Mouse (Mus musculus): ENCODE measurements around the gene Bax. TPM values are rescaled to one million over a fixed set of nuclear protein-coding genes. Genes with fewer than 3 reads are reported as not detected.
"Not testable (repeated sequence)": the region's sequence is repeated elsewhere in the genome, so short reads cannot be mapped to it uniquely, and the experiment has no call there.

The Bax gene
- total RNA-seq, 1 experiment from 2014 or later: 18.0 TPM

DNA sequence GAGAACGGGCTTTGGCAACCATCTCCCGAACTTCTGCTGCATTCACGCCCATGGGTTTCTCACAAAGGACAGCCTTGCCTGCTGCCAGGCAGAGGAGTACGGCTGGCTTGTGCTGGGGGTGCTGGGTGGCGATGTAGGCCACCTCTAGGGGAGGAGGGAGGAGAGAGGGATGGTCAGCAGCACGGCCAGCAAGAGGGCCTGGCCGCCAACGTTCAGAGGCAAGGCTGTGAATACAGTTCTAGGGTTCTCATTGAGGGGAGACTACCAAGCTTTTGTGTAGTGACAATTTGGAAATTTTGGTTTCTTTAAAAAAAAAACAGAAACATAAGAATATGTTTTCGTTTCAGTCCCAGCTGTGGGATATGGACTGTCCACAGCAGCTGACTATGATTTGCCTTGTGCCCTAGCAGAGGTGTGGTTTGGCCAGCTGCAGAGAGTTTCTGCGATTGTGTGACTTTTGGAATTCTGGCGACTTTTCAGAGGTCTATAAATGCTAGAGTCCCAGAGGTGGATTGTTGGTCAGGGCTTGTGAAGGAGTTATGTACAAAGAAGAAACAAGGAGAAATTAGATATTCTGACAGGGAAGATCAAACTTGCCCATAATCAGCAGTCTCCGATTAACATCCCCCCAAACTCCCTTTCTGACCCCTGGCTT lies 20.2 kb upstream of the Bax start, which contains the start of gene Gm45808:
Gene Gm45808, minus strand, starts transcription at position 51 of the 655 bp plus-strand sequence.
- ATAC-seq (replicated peaks in 1 of 2; ENCODE audit: insufficient read depth in 1 of 2, low FRiP score in 2 of 2, low TSS enrichment in 1 of 2, low read depth in 1 of 2, poor library complexity in 2 of 2, severe bottlenecking in 2 of 2): no peak

DNA sequence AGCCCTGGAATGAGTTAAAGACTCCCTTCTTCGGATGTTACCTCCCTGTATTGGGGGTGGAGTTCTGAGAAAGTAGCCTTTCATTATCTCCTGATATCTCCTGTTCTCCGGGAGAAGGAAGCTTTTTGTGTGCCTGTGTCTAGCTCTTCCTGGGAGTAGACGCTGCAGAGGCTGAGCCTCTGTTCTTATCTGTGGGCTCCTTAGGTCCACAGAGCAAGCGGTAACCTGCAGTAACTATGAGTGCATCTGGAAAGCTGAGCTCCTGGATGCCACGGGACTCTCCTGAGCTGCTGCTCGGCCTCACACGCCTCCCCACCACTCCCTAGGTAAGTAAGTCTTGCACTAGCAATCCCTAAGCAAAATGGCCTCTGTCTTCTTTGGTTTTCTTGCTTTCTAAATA lies 19.5 kb upstream of the Bax start:
- ATAC-seq (replicated peaks in 1 of 2; ENCODE audit: insufficient read depth in 1 of 2, low FRiP score in 2 of 2, low TSS enrichment in 1 of 2, low read depth in 1 of 2, poor library complexity in 2 of 2, severe bottlenecking in 2 of 2): no peak

DNA sequence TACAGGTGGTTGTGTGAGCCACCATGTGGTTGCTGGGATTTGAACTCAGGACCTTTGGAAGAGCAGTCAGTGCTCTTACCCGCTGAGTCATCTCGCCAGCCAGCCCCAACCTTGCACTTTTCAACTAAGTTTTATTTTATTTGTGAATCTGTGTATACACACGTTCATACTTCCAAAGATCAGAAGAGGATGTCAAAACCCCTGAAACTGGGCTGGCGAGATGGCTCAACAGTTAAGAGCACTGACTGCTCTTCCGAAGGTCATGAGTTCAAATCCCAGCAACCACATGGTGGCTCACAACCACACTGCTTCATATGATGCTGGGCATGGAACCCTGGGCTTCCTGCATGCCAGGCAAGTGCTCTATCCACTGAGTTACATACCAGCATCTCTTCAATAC lies 18.3 kb upstream of the Bax start:
- ATAC-seq (replicated peaks in 1 of 2; ENCODE audit: insufficient read depth in 1 of 2, low FRiP score in 2 of 2, low TSS enrichment in 1 of 2, low read depth in 1 of 2, poor library complexity in 2 of 2, severe bottlenecking in 2 of 2): not testable (repeated sequence)

GRCm38 (mm10) chr7:45482166-45482565 lies 15.5 kb upstream of the Bax start:
- no peak for ATAC-seq (replicated peaks in 1 of 2; ENCODE audit: insufficient read depth in 1 of 2, low FRiP score in 2 of 2, low TSS enrichment in 1 of 2, low read depth in 1 of 2, poor library complexity in 2 of 2, severe bottlenecking in 2 of 2)

- peak; percentile 56 to 72; a peak in 2 of 4 replicates for ATAC-seq (replicated peaks in 1 of 2; ENCODE audit: insufficient read depth in 1 of 2, low FRiP score in 2 of 2, low TSS enrichment in 1 of 2, low read depth in 1 of 2, poor library complexity in 2 of 2, severe bottlenecking in 2 of 2)
These were observed 14.8 kb upstream of the Bax start, which contains the start of gene Tulp2 for GRCm38 (mm10) chr7:45481374-45481927. Gene Tulp2 (plus strand): TSS chr7:45481877.

DNA sequence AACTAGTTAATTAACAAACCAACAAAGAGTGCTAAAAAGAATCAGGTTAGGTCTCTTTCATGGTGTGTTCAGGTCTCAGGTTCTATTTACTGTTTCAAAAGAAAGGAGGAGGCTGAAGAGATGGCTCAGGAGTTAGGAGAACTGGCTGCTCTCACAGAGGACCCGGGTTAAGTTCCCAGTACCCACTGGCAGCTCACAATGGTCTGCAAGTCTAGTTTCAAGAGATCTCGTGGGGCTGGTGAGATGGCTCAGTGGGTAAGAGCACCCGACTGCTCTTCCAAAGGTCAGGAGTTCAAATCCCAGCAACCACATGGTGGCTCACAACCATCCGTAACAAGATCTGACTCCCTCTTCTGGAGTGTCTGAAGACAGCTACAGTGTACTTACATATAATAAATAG lies 13.6 kb upstream of the Bax start:
- ATAC-seq (replicated peaks in 1 of 2; ENCODE audit: insufficient read depth in 1 of 2, low FRiP score in 2 of 2, low TSS enrichment in 1 of 2, low read depth in 1 of 2, poor library complexity in 2 of 2, severe bottlenecking in 2 of 2): not testable (repeated sequence)

GRCm38 (mm10) chr7:45478774-45479173 lies 12.1 kb upstream of the Bax start:
- ATAC-seq (replicated peaks in 1 of 2; ENCODE audit: insufficient read depth in 1 of 2, low FRiP score in 2 of 2, low TSS enrichment in 1 of 2, low read depth in 1 of 2, poor library complexity in 2 of 2, severe bottlenecking in 2 of 2): no peak

DNA sequence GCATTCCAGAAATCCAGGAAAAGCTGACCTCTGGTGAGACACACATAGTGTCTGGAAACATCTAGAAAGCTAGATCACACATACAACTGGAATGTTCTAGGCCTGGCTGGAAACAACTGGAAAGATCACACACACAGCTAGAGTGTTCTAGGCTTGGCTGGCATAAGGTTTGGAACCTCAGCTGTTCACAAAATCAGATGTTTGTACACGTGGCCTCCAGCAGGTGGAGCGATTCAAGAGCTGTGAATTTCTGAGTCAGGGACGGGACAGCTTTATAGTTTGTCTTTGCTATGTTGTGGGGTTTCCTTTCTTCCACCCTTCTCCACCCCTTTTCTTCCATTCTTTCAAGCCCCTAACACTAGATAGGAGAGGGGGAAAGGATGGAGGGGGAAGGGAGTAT lies 10.3 kb upstream of the Bax start:
- ATAC-seq (replicated peaks in 1 of 2; ENCODE audit: insufficient read depth in 1 of 2, low FRiP score in 2 of 2, low TSS enrichment in 1 of 2, low read depth in 1 of 2, poor library complexity in 2 of 2, severe bottlenecking in 2 of 2): peak in 1 of 2 experiments; percentile 68; a peak in 1 of 4 replicates

DNA sequence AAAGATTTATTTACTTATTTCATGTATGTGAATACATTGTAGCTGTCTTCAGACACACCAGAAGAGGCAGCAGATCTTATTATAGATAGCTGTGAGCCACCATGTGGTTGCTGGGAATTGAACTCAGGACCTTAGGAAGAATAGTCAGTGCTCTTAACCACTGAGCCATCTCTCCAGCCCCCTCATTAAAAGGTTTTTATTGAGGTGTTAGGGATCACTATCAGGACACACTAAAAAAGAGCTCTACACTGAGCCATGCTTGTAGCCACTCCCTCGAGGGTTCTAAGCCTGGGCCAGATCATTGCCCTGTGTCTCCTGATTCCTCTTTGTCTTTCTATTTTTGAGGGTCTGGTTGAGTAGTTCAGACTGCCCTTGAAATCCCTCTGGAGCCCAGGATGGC lies 9.8 kb upstream of the Bax start:
- no peak for ATAC-seq (replicated peaks in 1 of 2; ENCODE audit: insufficient read depth in 1 of 2, low FRiP score in 2 of 2, low TSS enrichment in 1 of 2, low read depth in 1 of 2, poor library complexity in 2 of 2, severe bottlenecking in 2 of 2)

GRCm38 (mm10) chr7:45475291-45475969 lies 8.7 kb upstream of the Bax start:
- ATAC-seq (replicated peaks in 1 of 2; ENCODE audit: insufficient read depth in 1 of 2, low FRiP score in 2 of 2, low TSS enrichment in 1 of 2, low read depth in 1 of 2, poor library complexity in 2 of 2, severe bottlenecking in 2 of 2): no peak

DNA sequence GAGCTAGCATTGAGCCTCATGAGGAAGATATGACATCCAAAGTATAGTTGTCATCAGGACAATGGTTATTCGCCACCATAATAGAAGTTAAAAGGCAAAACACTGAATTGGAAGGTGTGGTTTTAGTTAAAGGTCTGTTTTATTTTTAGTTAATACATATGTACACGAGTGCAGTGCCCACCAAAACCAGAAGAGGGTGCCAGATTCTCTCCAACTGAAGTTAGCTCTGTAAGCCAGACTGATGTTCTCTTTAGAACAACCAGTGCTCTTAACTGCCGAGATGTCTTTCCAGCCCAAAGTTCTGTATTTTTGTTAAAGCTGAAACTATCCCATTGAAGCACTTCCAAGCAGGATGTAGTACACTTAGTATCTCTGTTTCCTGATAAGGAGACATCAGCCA lies 4.2 kb upstream of the Bax start:
- ATAC-seq (replicated peaks in 1 of 2; ENCODE audit: insufficient read depth in 1 of 2, low FRiP score in 2 of 2, low TSS enrichment in 1 of 2, low read depth in 1 of 2, poor library complexity in 2 of 2, severe bottlenecking in 2 of 2): peak; percentile 53 to 68; a peak in 3 of 4 replicates

- ATAC-seq (replicated peaks in 1 of 2; ENCODE audit: insufficient read depth in 1 of 2, low FRiP score in 2 of 2, low TSS enrichment in 1 of 2, low read depth in 1 of 2, poor library complexity in 2 of 2, severe bottlenecking in 2 of 2): 0 out of 4 replicates have a peak, but pooled peaks of 1 of the 2 experiments have one; percentile 3
These were observed 482 bp upstream of the Bax start for GRCm38 (mm10) chr7:45467090-45467670.

DNA sequence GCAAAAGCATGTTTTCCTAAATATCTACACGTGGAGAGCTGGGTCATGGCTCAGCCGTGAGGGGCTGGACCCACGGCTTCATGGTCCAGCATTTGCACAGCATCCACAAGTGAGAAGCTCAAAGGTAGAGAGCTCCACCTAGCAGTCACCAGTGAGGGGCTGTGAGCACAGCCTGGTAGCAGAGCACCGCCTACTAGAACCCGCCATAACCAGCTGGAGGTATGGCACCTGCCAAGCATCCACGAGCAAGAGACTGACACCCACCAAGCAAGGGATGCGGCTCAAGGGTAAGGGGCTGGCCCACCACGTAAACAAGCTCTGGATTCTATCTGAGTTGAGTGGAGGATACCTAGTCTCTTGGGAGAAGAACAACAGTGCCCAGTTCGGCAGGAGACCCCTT lies 1.1 kb downstream of the Bax start:
- ATAC-seq (replicated peaks in 1 of 2; ENCODE audit: insufficient read depth in 1 of 2, low FRiP score in 2 of 2, low TSS enrichment in 1 of 2, low read depth in 1 of 2, poor library complexity in 2 of 2, severe bottlenecking in 2 of 2): no peak

- ATAC-seq (replicated peaks in 1 of 2; ENCODE audit: insufficient read depth in 1 of 2, low FRiP score in 2 of 2, low TSS enrichment in 1 of 2, low read depth in 1 of 2, poor library complexity in 2 of 2, severe bottlenecking in 2 of 2): no peak
These were observed 1.6 kb downstream of the Bax start for GRCm38 (mm10) chr7:45465112-45465511.

- no peak for ATAC-seq (replicated peaks in 1 of 2; ENCODE audit: insufficient read depth in 1 of 2, low FRiP score in 2 of 2, low TSS enrichment in 1 of 2, low read depth in 1 of 2, poor library complexity in 2 of 2, severe bottlenecking in 2 of 2)
These were observed 2.5 kb downstream of the Bax start for GRCm38 (mm10) chr7:45463987-45464778.

DNA sequence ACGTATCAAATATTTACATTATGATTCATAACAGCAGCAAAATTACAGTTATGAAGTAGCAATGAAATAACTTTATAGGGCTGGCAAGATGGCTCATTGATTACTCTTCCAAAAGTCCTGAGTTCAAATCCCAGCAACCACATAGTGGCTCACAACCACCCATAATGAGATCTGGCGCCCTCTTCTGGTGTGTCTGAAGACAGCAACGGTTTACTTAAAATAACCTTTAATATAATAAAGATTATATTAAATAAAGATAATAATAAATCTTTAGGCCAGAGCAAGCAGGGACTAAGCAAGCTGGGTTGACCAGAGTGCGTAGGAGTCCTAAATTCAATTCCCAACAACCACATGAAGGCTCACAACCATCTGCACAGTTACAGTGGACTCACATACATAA lies 3.8 kb downstream of the Bax start:
- not testable (repeated sequence) for ATAC-seq (replicated peaks in 1 of 2; ENCODE audit: insufficient read depth in 1 of 2, low FRiP score in 2 of 2, low TSS enrichment in 1 of 2, low read depth in 1 of 2, poor library complexity in 2 of 2, severe bottlenecking in 2 of 2)

DNA sequence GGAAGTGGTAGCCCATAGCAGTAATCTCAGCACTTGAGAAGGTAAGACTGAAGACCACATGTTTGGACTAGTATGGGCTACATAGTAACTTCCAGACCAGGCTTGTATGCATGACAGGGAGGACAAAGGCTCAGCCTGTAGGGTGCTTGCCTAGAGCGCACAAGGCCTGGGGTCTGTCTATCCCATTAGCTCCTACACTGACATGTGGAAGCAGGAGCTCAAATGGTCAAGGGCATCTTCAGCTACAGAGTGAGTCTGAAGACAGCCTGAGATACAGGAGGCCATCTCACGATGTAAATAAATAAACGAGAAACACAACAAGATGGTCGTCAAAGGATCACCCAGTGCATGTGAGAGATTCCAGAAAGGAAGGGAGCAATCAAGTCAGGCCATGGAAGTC lies 4.4 kb downstream of the Bax start:
- no peak for ATAC-seq (replicated peaks in 1 of 2; ENCODE audit: insufficient read depth in 1 of 2, low FRiP score in 2 of 2, low TSS enrichment in 1 of 2, low read depth in 1 of 2, poor library complexity in 2 of 2, severe bottlenecking in 2 of 2)

Measured in hematopoietic stem cell, adult 5-6 weeks (primary cell).